Mouse (Mus musculus) CH12.LX (cell line): ENCODE results near the gene Scel. TPM values are rescaled to one million over a fixed set of nuclear protein-coding genes. Genes with fewer than 3 reads are reported as not detected.

Experiments used
- DNase-seq: peaks from one replicate; pipeline ENCODE4 v3.0.0-alpha.2; 2013; ENCODE audit errors: extremely low read depth
- H3K27ac ChIP-seq: 2 replicates; pipeline ENCODE4 v1.5.1; 2012; ENCODE audit warnings: low read depth, mild to moderate bottlenecking, control low read depth, moderate library complexity; ENCODE audit not compliant: insufficient read depth
- H3K27me3 ChIP-seq: replicated peaks from 2 replicates; pipeline ENCODE3; 2012; ENCODE audit warnings: inconsistent platforms
- H3K36me3 ChIP-seq, 2 experiments: replicated peaks in 1 of 2; 2 replicates each; pipeline versions ENCODE3 to v1.6.1; 2012; ENCODE audit warnings: inconsistent platforms in 1 of 2, low read length in 1 of 2, mild to moderate bottlenecking in 1 of 2, mixed read lengths in 1 of 2, moderate library complexity in 1 of 2; ENCODE audit not compliant: control insufficient read depth in 1 of 2, insufficient read depth in 1 of 2
- H3K4me1 ChIP-seq, 2 experiments: 2 replicates each; pipeline ENCODE4 v1.6.1; 2012; ENCODE audit warnings: inconsistent platforms in 1 of 2, moderate library complexity in 1 of 2; ENCODE audit not compliant: insufficient read depth in 2 of 2, control insufficient read depth in 1 of 2
- H3K4me2 ChIP-seq: 2 replicates; pipeline ENCODE4 v1.6.1; 2012; ENCODE audit warnings: low read depth, mild to moderate bottlenecking, control low read depth; ENCODE audit not compliant: poor library complexity, insufficient read depth, severe bottlenecking
- H3K4me3 ChIP-seq, 3 experiments: fragments of 150-350 bp in 1 of 3; sonication (generic) in 1 of 3; replicated peaks in 1 of 3; 2 replicates each; pipeline versions ENCODE3 to v1.5.1; 2011 to 2012; ENCODE audit warnings: low read depth in 2 of 3, low read length in 2 of 3, mild to moderate bottlenecking in 2 of 3, moderate library complexity in 2 of 3, control low read depth in 1 of 3, improper control_type of control experiment in 1 of 3, inconsistent platforms in 1 of 3, mixed read lengths in 1 of 3; ENCODE audit not compliant: poor library complexity in 1 of 3
- H3K79me2 ChIP-seq: replicated peaks from 2 replicates; pipeline ENCODE4 v1.6.1; 2012; ENCODE audit warnings: mild to moderate bottlenecking, moderate library complexity; ENCODE audit not compliant: control insufficient read depth, poor library complexity, insufficient read depth, severe bottlenecking; ENCODE audit errors: extremely low read depth
- H3K9ac ChIP-seq: 2 replicates; pipeline ENCODE4 v1.6.1; 2012; ENCODE audit warnings: low read depth, mild to moderate bottlenecking, control low read depth, moderate library complexity; ENCODE audit not compliant: insufficient read depth
- H3K9me3 ChIP-seq: replicated peaks from 2 replicates; pipeline ENCODE3; 2012; ENCODE audit warnings: low read length, inconsistent platforms, mixed read lengths
- CTCF ChIP-seq, 2 experiments: IDR thresholded peaks in 1 of 2; conservative IDR thresholded peaks in 1 of 2; 2 replicates each; pipeline ENCODE4 v1.5.1; 2011 to 2012; ENCODE audit warnings: low read depth in 2 of 2, low read length in 2 of 2, improper control_type of control experiment in 1 of 2, inconsistent platforms in 1 of 2, mild to moderate bottlenecking in 1 of 2, moderate library complexity in 1 of 2
- ETS1 ChIP-seq: conservative IDR thresholded peaks from 2 replicates; pipeline ENCODE4 v1.6.1; 2012; ENCODE audit warnings: low read depth, mild to moderate bottlenecking, inconsistent platforms, low read length, improper control_type of control experiment, moderate library complexity
- IRF4 ChIP-seq: IDR thresholded peaks from 2 replicates; pipeline ENCODE4 v1.6.1; 2014; ENCODE audit warnings: low read depth, mild to moderate bottlenecking, inconsistent platforms, low read length, improper control_type of control experiment
- JUN ChIP-seq: IDR thresholded peaks from 2 replicates; pipeline ENCODE4 v1.6.1; 2011; ENCODE audit warnings: low read depth, mild to moderate bottlenecking, low read length, improper control_type of control experiment, moderate library complexity; ENCODE audit not compliant: insufficient read depth
- JUND ChIP-seq: conservative IDR thresholded peaks from 2 replicates; pipeline ENCODE4 v1.6.1; 2011; ENCODE audit warnings: low read depth, low read length, improper control_type of control experiment
- MAZ ChIP-seq: IDR thresholded peaks from 2 replicates; pipeline ENCODE4 v1.6.1; 2012; ENCODE audit warnings: low read depth, mild to moderate bottlenecking, inconsistent platforms, low read length, improper control_type of control experiment, moderate library complexity
- MEF2A ChIP-seq: IDR thresholded peaks from 2 replicates; pipeline ENCODE4 v1.6.1; 2014; ENCODE audit warnings: low read depth, mild to moderate bottlenecking, inconsistent platforms, low read length, improper control_type of control experiment, borderline replicate concordance
- MXI1 ChIP-seq: IDR thresholded peaks from 2 replicates; pipeline ENCODE4 v1.6.1; 2011; ENCODE audit warnings: mild to moderate bottlenecking, low read depth, low read length, improper control_type of control experiment
- MYC ChIP-seq: IDR thresholded peaks from 2 replicates; pipeline ENCODE4 v1.6.1; 2011; ENCODE audit warnings: low read depth, mild to moderate bottlenecking, improper control_type of control experiment, low read length
- NELFE ChIP-seq: IDR thresholded peaks from 2 replicates; pipeline ENCODE4 v1.6.1; 2011; ENCODE audit warnings: low read depth, low read length, improper control_type of control experiment
- POLR2A ChIP-seq: IDR thresholded peaks from 2 replicates; pipeline ENCODE4 v1.6.1; 2011; ENCODE audit warnings: low read depth, mild to moderate bottlenecking, improper control_type of control experiment, low read length
- POLR2AphosphoS2 ChIP-seq: IDR thresholded peaks from 2 replicates; pipeline ENCODE4 v1.6.1; 2011; ENCODE audit warnings: low read depth, low read length, improper control_type of control experiment
- RCOR1 ChIP-seq: conservative IDR thresholded peaks from 2 replicates; pipeline ENCODE4 v1.6.1; 2012; ENCODE audit warnings: low read depth, mild to moderate bottlenecking, inconsistent platforms, low read length, improper control_type of control experiment
- SIN3A ChIP-seq: IDR thresholded peaks from 2 replicates; pipeline ENCODE4 v1.6.1; 2012; ENCODE audit warnings: low read length, improper control_type of control experiment, inconsistent platforms
- TCF12 ChIP-seq: IDR thresholded peaks from 2 replicates; pipeline ENCODE4 v1.6.1; 2014; ENCODE audit warnings: low read depth, mild to moderate bottlenecking, inconsistent platforms, low read length, improper control_type of control experiment
- USF1 ChIP-seq: IDR thresholded peaks from 2 replicates; pipeline ENCODE4 v1.6.1; 2014; ENCODE audit warnings: low read depth, mild to moderate bottlenecking, inconsistent platforms, low read length, improper control_type of control experiment
- ZC3H11A ChIP-seq: IDR thresholded peaks from 2 replicates; pipeline ENCODE4 v1.6.1; 2012; ENCODE audit warnings: low read depth, mild to moderate bottlenecking, inconsistent platforms, low read length, improper control_type of control experiment
- ZMIZ1 ChIP-seq: IDR thresholded peaks from 2 replicates; pipeline ENCODE4 v1.6.1; 2012; ENCODE audit warnings: low read depth, mild to moderate bottlenecking, inconsistent platforms, low read length, improper control_type of control experiment
- dilution Hi-C: fragments of 300-500 bp; cut with MboI; formaldehyde crosslinking; loops from 2 replicates; pipeline ENCODE4 v1.14.3; 2020; ENCODE audit warnings: low sequenced_read_pairs; ENCODE audit not compliant: extremely low pct_unique_long_range_greater_than_20kb, extremely low pct_ligation_motif_present
- in situ Hi-C: fragments of 300-500 bp; cut with MboI; formaldehyde crosslinking; loops from 3 replicates; pipeline ENCODE4 v1.14.3; 2019; ENCODE audit warnings: low sequenced_read_pairs, low pct_ligation_motif_present, low pct_unique_long_range_greater_than_20kb, mixed read lengths
- polyA plus RNA-seq: library from polyadenylated mRNA; unstranded; fragments of >175 nt; gene quantifications from 2 replicates; pipeline ENCODE4 v1.2.1, GENCODE M21; 2012; ENCODE audit warnings: low read depth; ENCODE audit not compliant: insufficient read length
- total RNA-seq, 2 experiments: library from RNA; depleted of rRNA; stranded (reverse); fragments of 300-350 nt in 1 of 2; fragments of >200 nt in 1 of 2; gene quantifications; 2 replicates each; pipeline ENCODE4 v1.2.3; 2012 to 2014

The Scel gene
- total and polyA plus RNA-seq, 3 experiments = 0.04 to 0.31 (median 0.31) TPM

GRCm38 (mm10) chr14:103586662-103587061 lies 73.5 kb downstream of the Scel start:
- DNase-seq = no peak
- Histone ChIP-seq H3K9me3 (no peaks in the 10 kb centered on the region), H3K9ac (no peak overlapping the region), H3K4me1 (no peaks in the 10 kb centered on the region), H3K4me2 (no peak overlapping the region), H3K36me3 (no peaks in the 10 kb centered on the region), H3K4me3 (no peak overlapping the region), H3K79me2 (no peaks in the 10 kb centered on the region), H3K27ac (no peak overlapping the region), H3K27me3 (no peaks in the 10 kb centered on the region)
- no peak for TF ChIP-seq ZC3H11A
- TF ChIP-seq MXI1 = no peak
- TF ChIP-seq POLR2AphosphoS2 = no peak
- no peak for TF ChIP-seq CTCF (conservative IDR thresholded peaks at IDR 0.05 in 1 of 2, IDR thresholded peaks at IDR 0.05 in 1 of 2; ENCODE audit: low read depth in 2 of 2, low read length in 2 of 2)
- dilution Hi-C loops = no loop called here
- in situ Hi-C loops = no loop called here

- dilution Hi-C loops = no loop called here
These were observed 74.2 kb downstream of the Scel start for GRCm38 (mm10) chr14:103587208-103587900.

GRCm38 (mm10) chr14:103589819-103590218 lies 76.7 kb downstream of the Scel start:
- no peak overlapping the region for H3K27ac ChIP-seq
- no peaks in the 10 kb centered on the region for H3K9me3 ChIP-seq
- no peaks in the 10 kb centered on the region for H3K4me1 ChIP-seq
- H3K79me2 ChIP-seq = no peaks in the 10 kb centered on the region
- no peaks in the 10 kb centered on the region for H3K36me3 ChIP-seq
- dilution Hi-C loops = no loop called here
- in situ Hi-C loops = no loop called here
- no peak overlapping the region for H3K4me3 ChIP-seq
- H3K9ac ChIP-seq = no peak overlapping the region
- H3K4me2 ChIP-seq = no peak overlapping the region
- H3K27me3 ChIP-seq = no peaks in the 10 kb centered on the region
- TF ChIP-seq POLR2A (no peak), RCOR1 (no peak), SIN3A (no peak), MYC (no peak), TCF12 (no peak), NELFE (no peak), ETS1 (no peak), ZMIZ1 (no peak), IRF4 (no peak), JUN (no peak), MAZ (no peak)
- no peak for DNase-seq

More at GRCm38 (mm10) chr14:103587208-103587900, 74.2 kb downstream of the Scel start:
- Histone ChIP-seq H3K9me3 (no peaks in the 10 kb centered on the region), H3K27ac (no peak overlapping the region), H3K4me1 (no peaks in the 10 kb centered on the region), H3K27me3 (no peaks in the 10 kb centered on the region), H3K4me3 (no peak overlapping the region), H3K79me2 (no peaks in the 10 kb centered on the region), H3K9ac (no peak overlapping the region), H3K36me3 (no peaks in the 10 kb centered on the region), H3K4me2 (no peak overlapping the region)
- no peak for DNase-seq
- no peak for TF ChIP-seq MYC
- no peak for TF ChIP-seq USF1
- no peak for TF ChIP-seq MEF2A
- TF ChIP-seq JUND = no peak
- no peak for TF ChIP-seq CTCF (conservative IDR thresholded peaks at IDR 0.05 in 1 of 2, IDR thresholded peaks at IDR 0.05 in 1 of 2; ENCODE audit: low read depth in 2 of 2, low read length in 2 of 2)
- in situ Hi-C loops = no loop called here
